Mouse (Mus musculus) liver, adult (tissue): ENCODE data around the gene Kcnk4.

Experiments
- GATA4 ChIP-seq: IDR thresholded peaks from 2 replicates; pipeline ENCODE4 v1.6.1; 2014; ENCODE audit warnings: mild to moderate bottlenecking, low read length; ENCODE audit not compliant: insufficient replicate concordance

Gene Kcnk4

GRCm38 (mm10) chr19:6928080-6928479, 6.2 kb downstream of the Kcnk4 start:
- TF ChIP-seq GATA4: no peak

- TF ChIP-seq GATA4: no peak
Measured at GRCm38 (mm10) chr19:6926559-6927255, 7.6 kb downstream of the Kcnk4 start.

- TF ChIP-seq GATA4: no peak
Measured at GRCm38 (mm10) chr19:6925611-6926329, 8.5 kb downstream of the Kcnk4 start.

- no peak for TF ChIP-seq GATA4
Measured at GRCm38 (mm10) chr19:6925307-6925573, 9.1 kb downstream of the Kcnk4 start, which contains the start of gene Catsperz. Catsperz (minus strand) TSS chr19:6925380.

GRCm38 (mm10) chr19:6924461-6925306, 9.6 kb downstream of the Kcnk4 start:
- TF ChIP-seq GATA4: no peak

GRCm38 (mm10) chr19:6922901-6923735, 11.2 kb downstream of the Kcnk4 start:
- TF ChIP-seq GATA4: no peak

- no peak for TF ChIP-seq GATA4
Measured at GRCm38 (mm10) chr19:6921647-6922567, 12.4 kb downstream of the Kcnk4 start, which contains the start of gene Esrra. Esrra (minus strand) TSS chr19:6921813.

- no peak for TF ChIP-seq GATA4
Measured at GRCm38 (mm10) chr19:6920741-6921636, 13.3 kb downstream of the Kcnk4 start.

GRCm38 (mm10) chr19:6919876-6920740, 14.2 kb downstream of the Kcnk4 start:
- no peak for TF ChIP-seq GATA4

GRCm38 (mm10) chr19:6919431-6919830, 14.9 kb downstream of the Kcnk4 start:
- no peak for TF ChIP-seq GATA4

GRCm38 (mm10) chr19:6918321-6918720, 16.0 kb downstream of the Kcnk4 start:
- TF ChIP-seq GATA4: no peak

- TF ChIP-seq GATA4: no peak
Measured at GRCm38 (mm10) chr19:6916496-6916895, 17.8 kb downstream of the Kcnk4 start.
